In the genomic region with DNA sequence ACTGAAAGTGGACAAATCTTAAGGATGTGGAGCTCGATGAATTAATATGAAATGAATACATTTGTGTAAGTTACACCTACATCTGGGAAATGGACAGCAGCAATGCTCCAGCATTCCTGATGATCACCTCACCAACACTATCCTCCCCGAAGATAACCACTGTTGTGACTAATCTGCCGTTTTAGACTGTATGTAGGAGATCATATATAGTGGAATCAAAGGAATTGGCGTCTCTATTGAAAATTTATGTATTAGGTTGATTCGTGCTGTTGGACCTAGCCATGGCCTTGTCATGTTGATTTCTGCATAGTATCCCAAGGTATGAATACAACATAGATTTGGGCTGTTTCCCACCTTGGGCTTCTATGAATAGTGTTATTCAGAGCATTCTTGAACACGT, we compare ENCODE assay signal across 30 mouse cellular contexts.
"Had no signal": no experiment of that assay in that cellular context is flagged by ENCODE, and none has a peak within 500 bp of the region (broad histone marks: within the 10 kb centered on the region; RNA-seq: fewer than 3 reads in every experiment).

No protein-coding gene starts in this region.

- H3K36me3 ChIP-seq: heart, embryonic 15.5 days; intestine, embryonic 15.5 days had no signal

- H3K4me1 ChIP-seq: heart, embryonic 10.5 days; heart, embryonic 12.5 days; heart, embryonic 13.5 days; heart, embryonic 15.5 days; hindbrain, embryonic 10.5 days; hindbrain, embryonic 12.5 days; hindbrain, embryonic 13.5 days; hindbrain, embryonic 15.5 days; intestine, embryonic 15.5 days; kidney, embryonic 15.5 days had no signal

- H3K27me3 ChIP-seq: heart, embryonic 12.5 days; heart, embryonic 13.5 days; heart, embryonic 15.5 days; hindbrain, embryonic 12.5 days; hindbrain, embryonic 13.5 days; hindbrain, embryonic 15.5 days; intestine, embryonic 15.5 days; kidney, embryonic 15.5 days had no signal

- H3K4me3 ChIP-seq: heart, embryonic 10.5 days; heart, embryonic 12.5 days; heart, embryonic 13.5 days; heart, embryonic 15.5 days; hindbrain, embryonic 10.5 days; hindbrain, embryonic 12.5 days; hindbrain, embryonic 13.5 days; hindbrain, embryonic 15.5 days; intestine, embryonic 15.5 days; kidney, embryonic 15.5 days; layer of hippocampus, adult 2 months had no signal

- DNase-seq: heart, postnatal 10 days; heart, postnatal 14 days; heart, postnatal 36 days; heart, postnatal 4 days; kidney, adult 11 months; kidney, adult 18-20 months; kidney, adult 2 months; kidney, adult 8-10 months; kidney, adult 9 months; kidney, postnatal 10 days; kidney, postnatal 14 days; kidney, postnatal 25 days; kidney, postnatal 36 days; kidney, postnatal 4 days; layer of hippocampus, adult 9-11 months; layer of hippocampus, postnatal 36 days had no signal

- H3K27ac ChIP-seq: heart, embryonic 10.5 days; heart, embryonic 13.5 days; heart, embryonic 15.5 days; hindbrain, embryonic 10.5 days; hindbrain, embryonic 12.5 days; hindbrain, embryonic 13.5 days; hindbrain, embryonic 14.5 days; hindbrain, embryonic 15.5 days; hindbrain, postnatal 0 days; intestine, embryonic 15.5 days; kidney, embryonic 15.5 days; kidney, postnatal 0 days; layer of hippocampus, adult 2 months had no signal

- H3K9me3 ChIP-seq: heart, embryonic 10.5 days; heart, embryonic 12.5 days; heart, embryonic 15.5 days; hindbrain, embryonic 10.5 days; hindbrain, embryonic 12.5 days; hindbrain, embryonic 13.5 days; hindbrain, embryonic 15.5 days; intestine, embryonic 15.5 days; kidney, embryonic 15.5 days had no signal
